Mouse (Mus musculus) liver, embryonic 14.5 days (tissue): ENCODE results near the gene Slc38a10. TPM values are rescaled to one million over a fixed set of nuclear protein-coding genes. Genes with fewer than 3 reads are reported as not detected.

Experiments
- ATAC-seq: fragments of 200-750 bp; cut with Nextera tagmentation; 2 replicates; pipeline ENCODE4 v1.8.0; 2017; ENCODE audit warnings: moderate number of reproducible peaks, mild to moderate bottlenecking, moderate library complexity; ENCODE audit not compliant: insufficient read depth
- DNase-seq, 3 experiments: peaks; one replicate each; pipeline ENCODE4 v3.0.0-alpha.2; 2012 to 2013; ENCODE audit warnings: low read depth in 3 of 3, low spot score in 3 of 3
- H3K27ac ChIP-seq: fragments of 300-500 bp; sonication (generic); 2 replicates; pipeline ENCODE4 v1.5.1; 2014; ENCODE audit warnings: moderate library complexity, mild to moderate bottlenecking, control low read depth, inconsistent platforms
- H3K27me3 ChIP-seq: fragments of 300-500 bp; sonication (generic); 2 replicates; pipeline ENCODE4 v1.6.1; 2014; ENCODE audit warnings: mild to moderate bottlenecking, low read length, moderate library complexity; ENCODE audit not compliant: control insufficient read depth, insufficient read depth
- H3K36me3 ChIP-seq: fragments of 300-500 bp; sonication (generic); replicated peaks from 2 replicates; pipeline ENCODE4 v1.6.1; 2014; ENCODE audit warnings: low read depth; ENCODE audit not compliant: control insufficient read depth, insufficient read depth
- H3K4me1 ChIP-seq, 2 experiments: fragments of 200-500 bp in 1 of 2; fragments of 300-500 bp in 1 of 2; sonication (generic) in 1 of 2; replicated peaks; 2 replicates each; pipeline ENCODE4 v1.6.1; 2012 to 2014; ENCODE audit warnings: antibody characterized with exemption in 1 of 2, inconsistent platforms in 1 of 2, low read length in 1 of 2; ENCODE audit not compliant: control insufficient read depth in 2 of 2, insufficient read depth in 2 of 2
- H3K4me2 ChIP-seq: fragments of 300-500 bp; sonication (generic); 2 replicates; pipeline ENCODE4 v1.6.1; 2014; ENCODE audit warnings: low read depth, mild to moderate bottlenecking, control low read depth, moderate library complexity
- H3K4me3 ChIP-seq, 2 experiments: fragments of 200-500 bp in 1 of 2; fragments of 300-500 bp in 1 of 2; sonication (generic) in 1 of 2; 2 replicates each; pipeline ENCODE4 v1.5.1; 2012 to 2014; ENCODE audit warnings: low read depth in 2 of 2, low read length in 2 of 2, mild to moderate bottlenecking in 2 of 2, control low read depth in 1 of 2, inconsistent platforms in 1 of 2, moderate library complexity in 1 of 2; ENCODE audit not compliant: insufficient read depth in 1 of 2
- H3K9ac ChIP-seq: fragments of 300-500 bp; sonication (generic); replicated peaks from 2 replicates; pipeline ENCODE4 v1.6.1; 2014; ENCODE audit warnings: mild to moderate bottlenecking, control low read depth, moderate library complexity
- H3K9me3 ChIP-seq: fragments of 300-500 bp; sonication (generic); 2 replicates; pipeline ENCODE4 v1.6.1; 2016; ENCODE audit warnings: low read length, mixed read lengths; ENCODE audit not compliant: control insufficient read depth
- CTCF ChIP-seq: IDR thresholded peaks from 2 replicates; pipeline ENCODE4 v1.5.1; 2016; ENCODE audit warnings: antibody characterized with exemption, low read depth, control low read depth
- EP300 ChIP-seq: IDR thresholded peaks from 2 replicates; pipeline ENCODE4 v1.6.1; 2016; ENCODE audit warnings: antibody characterized with exemption, low read depth
- WGBS: fragments of 180-500 bp; shearing (Covaris S2); extraction: QIAGEN DNeasy Blood & Tissue Kit; methylation state at CpG from one replicate; pipeline ENCODE4 v1.1.7; 2014; ENCODE audit not compliant: insufficient replicate concordance; 5-methylcytosine and 5-hydroxymethylcytosine counted together
- microRNA-seq: library from miRNA; unstranded; fragments of <30 nt; microRNA quantifications from one replicate; pipeline ENCODE4, GENCODE M21; 2016
- polyA plus RNA-seq, 2 experiments: library from polyadenylated mRNA; depleted of rRNA in 1 of 2; stranded (reverse) in 1 of 2; unstranded in 1 of 2; fragments of >200 nt; fragmentation: Nextera tagmentation in 1 of 2; extraction: Ambion mirVana in 1 of 2; gene quantifications; 2 replicates each; pipeline versions ENCODE4 v1.2.1 to v1.2.3; 2012 to 2014

The Slc38a10 gene
- polyA plus RNA-seq, 2 experiments: 21.0 to 21.8 TPM

DNA sequence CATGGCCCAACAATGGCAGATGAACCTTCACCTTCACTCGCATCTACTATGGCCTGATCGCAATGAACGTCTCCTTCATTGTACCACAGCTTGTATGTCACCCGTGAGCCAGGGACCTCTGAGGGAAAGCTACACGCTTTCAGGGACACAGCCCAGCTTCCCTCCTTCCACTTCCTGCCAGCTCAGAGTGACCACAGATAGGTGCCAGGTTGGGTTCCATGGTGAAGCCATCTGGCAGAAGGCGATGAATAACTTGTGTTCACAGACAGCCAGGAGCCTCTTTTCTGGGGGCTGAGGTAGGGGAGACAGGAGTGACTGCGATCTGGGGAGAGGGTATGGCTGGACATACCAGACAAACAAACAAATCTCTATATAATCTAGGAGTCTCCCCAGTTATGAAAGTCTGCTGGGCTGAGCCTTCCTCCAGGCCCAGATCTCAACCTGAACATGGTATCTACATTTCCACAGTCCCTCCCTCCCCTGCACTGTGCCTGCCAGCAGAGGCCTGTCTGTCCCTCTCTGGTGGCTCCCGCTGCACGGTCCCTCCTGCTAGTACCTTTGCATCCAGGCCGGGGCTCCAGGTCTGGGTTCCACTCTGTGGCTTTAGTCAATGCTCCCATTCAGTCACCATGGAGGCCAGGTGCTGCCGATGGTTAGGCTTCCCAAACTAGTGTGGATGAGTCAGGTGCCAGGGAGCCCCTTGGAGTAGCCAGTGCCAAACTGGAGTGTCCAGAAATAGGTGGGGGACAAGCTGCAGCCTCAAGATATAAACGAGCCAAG, 95.0 kb downstream of the Slc38a10 start:
- Histone ChIP-seq H3K9ac (no peak overlapping the region), H3K36me3 (no peaks in the 10 kb centered on the region), H3K4me3 (no peak overlapping the region), H3K27me3 (no peaks in the 10 kb centered on the region; the same call in 1 of the 2 replicates), H3K4me2 (no peak overlapping the region), H3K9me3 (no peaks in the 10 kb centered on the region), H3K27ac (no peak overlapping the region), H3K4me1 (no peaks in the 10 kb centered on the region)
- no peak for TF ChIP-seq EP300
- no peak for TF ChIP-seq CTCF
- 70% methylated on average over 12 of the region's 12 CpGs for WGBS
- ATAC-seq: no peak
- no peak for DNase-seq

Small RNA genes lying within 50 kb of the gene (microRNA-seq; reads per million reads assigned to microRNA genes)
- gene Gm25948: not detected

Other genes with a start within 250 kb of the Slc38a10 start
- gene Chmp6, start 237.9 kb downstream of the Slc38a10 start, polyA plus RNA-seq (2012; rRNA removed): 13.5 and 15.2 TPM in 2 replicates
- 25.2 and 27.2 TPM in 2 replicates for gene Chmp6, start 237.9 kb downstream of the Slc38a10 start, polyA plus RNA-seq (2014; fragmentation: Nextera tagmentation; extraction: Ambion mirVana)
- gene Baiap2, start 208.6 kb downstream of the Slc38a10 start, polyA plus RNA-seq (2012; rRNA removed): 5.6 and 6.3 TPM in 2 replicates
- 4.2 and 4.8 TPM in 2 replicates for gene Baiap2, start 208.6 kb downstream of the Slc38a10 start, polyA plus RNA-seq (2014; fragmentation: Nextera tagmentation; extraction: Ambion mirVana)
- gene Aatk, start 104.2 kb downstream of the Slc38a10 start, polyA plus RNA-seq (2012; rRNA removed): 0.45 and 0.57 TPM in 2 replicates
- gene Aatk, start 104.2 kb downstream of the Slc38a10 start, polyA plus RNA-seq (2014; fragmentation: Nextera tagmentation; extraction: Ambion mirVana): 0.13 and 0.27 TPM in 2 replicates
- gene Cep131, start 64.5 kb downstream of the Slc38a10 start, polyA plus RNA-seq (2012; rRNA removed): 2.3 and 4.4 TPM in 2 replicates
- 2.4 and 2.7 TPM in 2 replicates for gene Cep131, start 64.5 kb downstream of the Slc38a10 start, polyA plus RNA-seq (2014; fragmentation: Nextera tagmentation; extraction: Ambion mirVana)
- 11.0 and 12.7 TPM in 2 replicates for gene Tepsin, start 52.6 kb downstream of the Slc38a10 start, polyA plus RNA-seq (2012; rRNA removed)
- gene Tepsin, start 52.6 kb downstream of the Slc38a10 start, polyA plus RNA-seq (2014; fragmentation: Nextera tagmentation; extraction: Ambion mirVana): 4.2 and 4.4 TPM in 2 replicates
- 20.3 and 30.3 TPM in 2 replicates for gene Ndufaf8, start 52.4 kb downstream of the Slc38a10 start, polyA plus RNA-seq (2012; rRNA removed)
- 52.9 and 57.5 TPM in 2 replicates for gene Ndufaf8, start 52.4 kb downstream of the Slc38a10 start, polyA plus RNA-seq (2014; fragmentation: Nextera tagmentation; extraction: Ambion mirVana)
- 1.5 and 1.6 TPM in 2 replicates for gene Bahcc1, start 81.6 kb upstream of the Slc38a10 start, polyA plus RNA-seq (2012; rRNA removed)
- 0.75 and 1.2 TPM in 2 replicates for gene Bahcc1, start 81.6 kb upstream of the Slc38a10 start, polyA plus RNA-seq (2014; fragmentation: Nextera tagmentation; extraction: Ambion mirVana)
- gene Actg1, start 197.2 kb upstream of the Slc38a10 start, polyA plus RNA-seq (2012; rRNA removed): 256 and 265 TPM in 2 replicates
- gene Actg1, start 197.2 kb upstream of the Slc38a10 start, polyA plus RNA-seq (2014; fragmentation: Nextera tagmentation; extraction: Ambion mirVana): 451 and 544 TPM in 2 replicates
- gene Fscn2, start 210.2 kb upstream of the Slc38a10 start, polyA plus RNA-seq (2012; rRNA removed): not detected in 2 replicates
- not detected in 2 replicates for gene Fscn2, start 210.2 kb upstream of the Slc38a10 start, polyA plus RNA-seq (2014; fragmentation: Nextera tagmentation; extraction: Ambion mirVana)
- 5.3 and 6.3 TPM in 2 replicates for gene Faap100, start 227.4 kb upstream of the Slc38a10 start, polyA plus RNA-seq (2012; rRNA removed)
- gene Faap100, start 227.4 kb upstream of the Slc38a10 start, polyA plus RNA-seq (2014; fragmentation: Nextera tagmentation; extraction: Ambion mirVana): 4.5 and 5.4 TPM in 2 replicates